Mouse (Mus musculus): ENCODE measurements at regions not wholly inside any gene's neighbourhood (a gene's known extent, or its start where the extent isn't known, plus 50 kb on each side); places are given as distances from the start of the nearest gene placed in this dataset.

- no peaks in the 10 kb centered on the region for H3K4me1 ChIP-seq
- H3K9me3 ChIP-seq (replicated peaks) = no peaks in the 10 kb centered on the region
- ATAC-seq (ENCODE audit: low FRiP score) = no peak
- WGBS = 68% methylated on average over 2 of the region's 2 CpGs
- H3K4me3 ChIP-seq (replicated peaks) = no peak overlapping the region
- H3K27ac ChIP-seq (replicated peaks) = no peak overlapping the region
- no peak overlapping the region for H3K9ac ChIP-seq (replicated peaks)
- no peaks in the 10 kb centered on the region for H3K27me3 ChIP-seq (replicated peaks)
- no peak overlapping the region for H3K4me2 ChIP-seq
- no peaks in the 10 kb centered on the region for H3K36me3 ChIP-seq
These were observed 67.0 kb upstream of the Eepd1 start for GRCm38 (mm10) chr9:25414315-25414714.

- Histone ChIP-seq H3K27me3 (replicated peaks) (no peaks in the 10 kb centered on the region), H3K4me2 (no peak overlapping the region), H3K9ac (replicated peaks) (no peak overlapping the region), H3K36me3 (no peaks in the 10 kb centered on the region), H3K9me3 (replicated peaks) (no peaks in the 10 kb centered on the region), H3K4me3 (replicated peaks) (no peak overlapping the region), H3K4me1 (no peaks in the 10 kb centered on the region), H3K27ac (replicated peaks) (no peak overlapping the region)
- ATAC-seq (ENCODE audit: low FRiP score) = no peak
- WGBS = 96% methylated on average over 1 of the region's 1 CpGs
These were observed 54.4 kb upstream of the Eepd1 start for GRCm38 (mm10) chr9:25426941-25427340.

GRCm38 (mm10) chr9:25429450-25430213, 51.7 kb upstream of the Eepd1 start:
- Histone ChIP-seq H3K36me3 (no peaks in the 10 kb centered on the region), H3K4me1 (no peaks in the 10 kb centered on the region), H3K4me3 (replicated peaks) (no peak overlapping the region), H3K9me3 (replicated peaks) (no peaks in the 10 kb centered on the region), H3K9ac (replicated peaks) (no peak overlapping the region), H3K27ac (replicated peaks) (no peak overlapping the region), H3K27me3 (replicated peaks) (no peaks in the 10 kb centered on the region), H3K4me2 (no peak overlapping the region)
- WGBS = 92% methylated on average over 6 of the region's 6 CpGs
- no peak for ATAC-seq (ENCODE audit: low FRiP score)
